Mouse (Mus musculus): ENCODE measurements around the gene Rnf167.

DNA sequence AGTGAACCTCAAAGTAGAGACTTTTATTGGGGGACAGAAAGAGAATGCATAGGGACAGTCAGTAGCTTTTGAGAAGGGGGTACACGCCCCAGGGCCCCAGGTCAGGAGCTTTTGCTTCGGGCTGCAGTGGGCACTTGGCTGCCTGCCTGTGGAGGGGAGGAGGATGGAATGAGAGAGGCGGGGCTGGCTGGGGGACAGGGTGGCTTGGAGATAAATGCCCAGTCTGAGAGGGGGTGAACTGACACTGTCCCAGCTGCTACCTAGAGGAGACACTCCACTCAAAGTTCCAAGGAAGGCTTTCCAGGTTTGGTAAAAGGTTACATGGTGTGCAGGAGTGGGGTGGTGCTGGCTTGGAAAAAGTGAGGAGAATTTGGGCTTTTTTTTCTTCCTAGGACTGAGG lies 9.9 kb downstream of the Rnf167 start, which contains the start of gene Eno3:
- TF ChIP-seq USF1 (IDR thresholded peaks at IDR 0.05; ENCODE audit: low read depth) (no peak), CTCF (IDR thresholded peaks at IDR 0.05; ENCODE audit: control insufficient read depth, insufficient read depth, insufficient read length) (no peak), MAX (IDR thresholded peaks at IDR 0.05) (no peak)
